In the genomic region with DNA sequence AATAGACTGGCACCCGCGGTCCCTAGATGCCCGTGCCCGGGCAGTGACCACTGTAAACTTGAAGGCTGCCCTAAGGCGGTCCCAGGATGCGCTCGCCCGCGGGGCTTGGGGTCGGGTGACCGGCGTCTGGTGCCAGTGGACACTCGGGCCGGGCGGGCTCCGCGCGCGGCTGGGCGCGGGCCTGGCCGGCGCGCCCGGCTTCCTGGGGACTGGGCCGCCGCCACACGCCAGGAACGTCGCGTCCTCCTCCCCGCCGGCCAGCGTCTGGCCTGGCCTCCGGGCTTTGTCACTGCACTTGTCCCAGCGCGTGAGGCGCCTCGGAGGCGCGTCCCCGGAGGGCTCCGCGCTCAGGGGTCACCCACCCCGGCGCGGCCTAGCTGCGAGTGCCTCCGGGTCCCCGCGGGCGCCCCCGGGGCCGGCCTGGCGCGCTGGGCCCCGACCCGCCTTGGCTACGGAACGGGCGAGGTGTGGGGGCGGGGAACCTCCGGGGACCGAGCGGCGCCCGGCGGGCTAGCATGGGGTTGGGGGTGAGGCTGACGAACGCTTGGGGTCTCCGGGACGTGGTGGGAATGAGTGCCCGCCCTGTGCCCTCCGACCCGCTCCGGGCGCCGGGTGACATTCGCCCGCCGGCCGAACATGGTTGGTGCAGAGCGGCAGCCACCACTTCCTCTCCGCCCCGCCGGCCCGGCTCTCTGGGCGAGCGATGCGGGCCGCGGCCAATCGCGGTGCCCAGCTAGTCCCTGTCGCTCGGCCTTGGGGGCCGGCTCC, we compare ENCODE assay signal across 8 mouse cellular contexts. TPM values are rescaled to one million over a fixed set of nuclear protein-coding genes. Genes with fewer than 3 reads are reported as not detected.
DNase-seq lines count a peak whose midpoint lies in the region; ATAC-seq and TF ChIP-seq lines count a peak whose summit lies in the region.

No protein-coding gene starts in this region.

- H3K9me3 ChIP-seq in hindbrain, embryonic 15.5 days: no peaks in the 10 kb centered on the region

- CTCF ChIA-PET in Patski (lab: Charles Lee): interaction anchor here (1.4 kb wide), 1 partner anchor 71 kb away, joined by 3 read pairs; no protein-coding TSS in a partner anchor

- peak overlapping the region; percentile 93 for H3K4me3 ChIP-seq in hindbrain, embryonic 15.5 days
- H3K4me3 ChIP-seq in left cerebral cortex, adult 2 months: peak overlapping the region; percentile 94
- H3K4me3 ChIP-seq in macrophage (ENCODE audit: inconsistent target): peak overlapping the region; percentile 94

- H3K27ac ChIP-seq in hindbrain, embryonic 15.5 days (replicated peaks): peak overlapping the region; percentile 91
- H3K27ac ChIP-seq in left cerebral cortex, adult 2 months: peak overlapping the region; percentile 97
- H3K27ac ChIP-seq in macrophage: peak overlapping the region; percentile 94

- in situ Hi-C loops in Patski (cut with MboI; ENCODE audit: low pct_unique_long_range_greater_than_20kb): loop anchor here (10.0 kb wide), 1 partner anchor 134 kb away; no protein-coding TSS in a partner anchor

- H3K4me1 ChIP-seq in hindbrain, embryonic 15.5 days (replicated peaks): peaks cover 21% of the 10 kb centered on the region

- POLR2A ChIA-PET in Patski (lab: Charles Lee): interaction anchor here (0.5 to 0.6 kb wide), 2 partner anchors 21 to 122 kb away, joined by 3 read pairs; no protein-coding TSS in a partner anchor

- H3K36me3 ChIP-seq in hindbrain, embryonic 15.5 days: no peaks in the 10 kb centered on the region
- H3K36me3 ChIP-seq in macrophage (ENCODE audit: inconsistent target): peaks cover 7% of the 10 kb centered on the region; the same call in 1 of the 2 replicates

- DNase-seq in Patski (ENCODE audit: low read depth, low spot score): no peak
- DNase-seq in cerebellum, postnatal 14 days: peak; percentile 74 to 77
- peak; percentile 73 for DNase-seq in gastrocnemius, adult 18-20 months (ENCODE audit: low spot score)
- DNase-seq in left cerebral cortex, adult 2 months (ENCODE audit: extremely low spot score in 1 of 2, low spot score in 2 of 2): peak; percentile 66
- DNase-seq in retina, postnatal 1 day: peak; percentile 85
- DNase-seq in thymus, postnatal 4 days: peak; percentile 82

- peaks cover 80% of the 10 kb centered on the region for H3K79me2 ChIP-seq in macrophage (ENCODE audit: inconsistent target)

- H3K4me2 ChIP-seq in hindbrain, embryonic 15.5 days: peak overlapping the region; percentile 95

- peak; percentile 61 for ATAC-seq in Patski
- ATAC-seq in hindbrain, embryonic 15.5 days (ENCODE audit: low FRiP score, low read depth): peak; percentile 82

- H3K9ac ChIP-seq in hindbrain, embryonic 15.5 days: peak overlapping the region; percentile 94

- under 1% methylated on average over 91 of the region's 97 CpGs for WGBS in hindbrain, embryonic 15.5 days
- under 1% methylated on average over 91 of the region's 97 CpGs for WGBS in macrophage (ENCODE audit: missing documents)

- TF ChIP-seq CTCF in Patski (IDR thresholded peaks at IDR 0.05): no peak
- TF ChIP-seq CTCF in left cerebral cortex, adult 2 months (IDR thresholded peaks at IDR 0.05): no peak; the same call in none of the 2 replicates

- H3K27me3 ChIP-seq in Patski: no peaks in the 10 kb centered on the region
- no peaks in the 10 kb centered on the region for H3K27me3 ChIP-seq in hindbrain, embryonic 15.5 days

- intact Hi-C loops in left cerebral cortex, adult 2 months (cut with DNase I): loop anchor here (5.0 kb wide), 1 partner anchor 547 kb away; no protein-coding TSS in a partner anchor

RNA-seq across cellular contexts. Expression of gene Irf2, which starts 1.2 kb away (rescaled TPM):
- polyA plus RNA-seq in Patski (2021) (36.5 TPM), macrophage (2018) (57.1 to 103 TPM (median 64.5 TPM) in 3 replicates)
- 10 to 100 TPM; 34.9 to 42.3 TPM for total RNA-seq in gastrocnemius, adult 18-20 months (2021)
- polyA plus RNA-seq in hindbrain, embryonic 15.5 days (2015; fragmentation: Nextera tagmentation; extraction: Ambion mirVana): 11.2 TPM in 2 replicates
- total RNA-seq in left cerebral cortex, adult 2 months (2021): 10 to 100 TPM; 70.7 to 79.6 TPM
- total RNA-seq in macrophage (2018; cell fraction: chromatin; rRNA removed): 100 to 1,000 TPM; 126 to 622 (median 474) TPM
- total RNA-seq in macrophage (2018; cell fraction: cytosol; rRNA removed): 100 to 1,000 TPM in 7 of 26 experiments, 10 to 100 TPM in 19; 54.7 to 127 (median 84.0) TPM
- total RNA-seq in macrophage (2018; cell fraction: nucleus; rRNA removed): 100 to 1,000 TPM in 22 of 26 experiments, 10 to 100 TPM in 4; 57.1 to 457 (median 191) TPM
